Mouse (Mus musculus): Measurements from ENCODE around the gene Cmss1.
A peak's percentile ranks its signal among the peaks of the same experiment; 100 is the strongest.
"Not testable (repeated sequence)": the region's sequence is repeated elsewhere in the genome, so short reads cannot be mapped to it uniquely, and the experiment has no call there.

The Cmss1 gene

GRCm38 (mm10) chr16:57423001-57423800 lies 183.5 kb downstream of the Cmss1 start:
- DNase-seq, result peak; percentile 24 to 70

DNA sequence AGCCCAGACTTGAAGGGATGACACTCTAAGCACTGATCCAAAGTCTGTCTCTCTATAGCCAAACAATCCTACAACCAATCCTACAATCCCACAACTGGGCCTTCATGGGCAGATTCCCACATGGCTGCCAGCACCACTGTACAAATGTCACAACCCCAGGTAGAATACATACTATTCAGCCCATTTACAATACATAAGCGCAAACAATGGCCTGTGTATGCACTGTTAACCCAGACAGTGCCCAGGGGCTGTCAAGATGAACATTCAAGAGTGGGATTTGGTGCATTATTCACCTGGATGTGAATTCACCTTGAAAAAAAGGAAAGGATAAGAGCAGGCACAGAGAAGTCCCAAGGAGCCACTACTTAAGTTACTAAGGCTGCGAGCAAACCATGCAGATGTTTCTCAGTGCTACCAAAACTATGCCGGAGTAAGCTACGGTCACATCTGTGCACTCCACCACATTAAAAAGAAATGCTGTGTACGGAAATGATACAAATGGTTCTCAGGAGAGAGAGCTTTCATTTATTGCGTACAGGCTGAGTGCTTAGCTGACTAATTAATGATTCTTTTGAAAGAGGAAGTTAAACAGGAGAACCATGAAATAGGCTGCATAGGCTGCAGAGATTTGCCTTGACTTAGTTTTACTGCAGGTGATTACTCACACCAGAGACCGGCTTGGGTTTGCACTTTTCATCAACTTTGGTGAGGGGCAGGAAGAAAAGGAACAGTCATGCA lies 184.8 kb downstream of the Cmss1 start:
- DNase-seq, result no peak

DNA sequence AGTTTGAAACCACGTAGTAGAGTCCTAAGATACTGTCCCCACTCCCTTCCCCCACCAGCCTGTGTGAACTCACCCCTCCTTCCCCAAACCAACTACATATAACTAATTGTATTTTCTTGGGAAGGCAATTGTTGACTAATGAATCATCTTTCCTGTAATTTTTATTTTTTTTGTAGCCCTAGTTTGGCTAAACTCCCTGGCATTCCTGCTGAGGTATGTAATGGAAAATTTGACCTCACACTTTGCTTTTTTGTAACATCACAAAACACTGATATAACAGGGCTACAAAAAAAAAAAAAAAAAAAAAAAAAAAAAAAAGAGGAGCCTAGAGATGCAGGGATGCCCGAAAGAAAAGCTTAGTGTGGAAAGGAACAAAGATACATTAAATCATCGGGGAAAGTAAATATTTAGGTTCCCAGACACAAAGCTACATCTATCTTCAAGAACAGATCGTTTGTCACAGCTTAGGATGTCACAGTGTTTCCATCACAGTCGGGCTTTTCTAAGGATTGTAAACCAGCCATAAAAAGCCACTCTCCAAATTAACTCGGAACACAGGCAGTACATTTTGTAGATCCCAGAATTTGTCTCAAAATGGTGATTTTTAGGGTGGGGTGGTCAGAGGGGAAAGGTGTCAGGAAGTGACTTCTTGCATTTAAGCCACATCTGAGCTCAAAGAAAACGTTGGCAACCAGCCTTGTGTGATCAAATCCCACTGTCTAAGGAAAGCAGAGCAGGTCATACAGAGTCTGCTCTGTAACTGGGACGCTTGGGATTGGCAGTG lies 185.7 kb downstream of the Cmss1 start:
- DNase-seq, result no peak

DNA sequence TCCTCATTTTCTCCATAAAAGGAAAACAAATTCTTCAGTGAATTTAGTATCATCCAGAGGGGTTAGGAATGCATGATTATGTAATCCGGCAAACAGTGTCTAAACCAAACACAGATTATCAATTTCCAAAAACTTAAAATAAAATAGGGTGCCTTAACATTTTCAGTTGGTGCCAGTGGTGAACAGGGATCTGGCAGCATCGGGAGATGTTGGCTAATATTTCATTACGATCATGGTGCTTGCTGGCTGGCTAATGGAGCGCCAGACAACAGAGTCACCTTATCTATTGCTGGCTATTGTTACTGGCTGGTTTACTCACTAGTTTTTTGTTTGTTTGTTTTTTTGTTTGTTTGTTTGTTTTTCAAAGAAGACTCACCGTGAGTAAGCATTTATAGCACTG lies 186.8 kb downstream of the Cmss1 start:
- DNase-seq, result no peak

DNA sequence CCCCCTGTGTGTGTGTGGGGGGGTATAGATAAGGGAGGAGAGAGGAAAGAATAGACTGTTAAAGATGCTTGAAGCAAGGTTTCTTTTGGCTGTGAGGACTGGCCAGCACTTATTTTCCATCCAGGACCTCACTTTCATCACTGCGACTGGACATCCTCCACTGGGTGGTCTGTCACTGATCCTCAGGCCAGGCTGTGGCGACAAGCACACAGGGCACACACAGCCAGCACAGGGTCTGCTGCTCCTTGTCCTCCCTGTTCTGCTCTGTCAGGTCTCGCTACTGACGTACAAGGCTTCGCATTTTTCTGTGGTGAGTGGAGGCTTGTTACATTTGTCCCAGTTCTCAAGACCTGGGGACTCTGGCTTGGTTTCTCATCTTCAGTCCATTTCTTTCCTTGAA lies 187.3 kb downstream of the Cmss1 start:
- DNase-seq, result no peak

DNA sequence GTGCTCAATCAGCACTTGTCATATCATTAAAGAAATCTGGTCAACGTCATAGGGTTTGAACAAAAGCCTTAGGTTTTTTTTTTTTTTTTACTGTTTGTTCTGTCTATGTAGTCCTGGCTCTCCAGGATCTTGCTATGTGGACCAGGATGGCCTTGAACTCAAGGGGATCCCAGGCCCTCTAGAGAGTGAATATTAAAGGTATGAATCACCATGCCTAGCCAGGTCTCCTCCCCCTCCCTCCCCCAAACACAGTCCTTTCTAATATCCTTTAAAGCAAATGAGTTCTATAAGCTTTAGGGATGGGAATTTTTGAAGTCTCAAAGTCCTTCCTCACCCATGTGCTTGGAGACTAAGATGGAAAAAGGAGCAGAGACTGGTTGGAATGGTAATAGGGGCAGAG lies 188.7 kb downstream of the Cmss1 start:
- DNase-seq, result no peak

- no peak for DNase-seq
Measured at GRCm38 (mm10) chr16:57417017-57417416, 189.6 kb downstream of the Cmss1 start.

GRCm38 (mm10) chr16:57416049-57416448 lies 190.6 kb downstream of the Cmss1 start:
- no peak for DNase-seq

GRCm38 (mm10) chr16:57412766-57413165 lies 193.9 kb downstream of the Cmss1 start:
- DNase-seq, result no peak

DNA sequence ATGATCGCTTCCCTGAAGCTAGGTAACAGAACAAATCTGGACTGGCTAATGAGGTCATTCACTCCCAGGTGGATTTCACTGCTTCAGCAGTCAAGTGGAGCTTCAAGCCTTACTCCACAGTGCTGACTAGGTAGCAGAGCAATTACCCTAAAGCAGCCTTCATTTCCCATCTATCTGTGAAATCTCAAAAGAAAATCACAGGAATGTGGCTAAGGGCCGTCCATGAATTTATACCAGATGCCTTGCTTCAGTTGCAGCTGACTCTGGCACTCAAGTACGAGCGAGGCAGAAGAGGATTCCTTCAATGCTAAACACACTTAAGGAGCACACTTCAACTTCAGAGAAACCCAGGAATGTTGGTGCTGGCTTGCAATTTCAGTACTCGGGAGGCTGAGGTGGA lies 202.8 kb downstream of the Cmss1 start:
- no peak for DNase-seq

DNA sequence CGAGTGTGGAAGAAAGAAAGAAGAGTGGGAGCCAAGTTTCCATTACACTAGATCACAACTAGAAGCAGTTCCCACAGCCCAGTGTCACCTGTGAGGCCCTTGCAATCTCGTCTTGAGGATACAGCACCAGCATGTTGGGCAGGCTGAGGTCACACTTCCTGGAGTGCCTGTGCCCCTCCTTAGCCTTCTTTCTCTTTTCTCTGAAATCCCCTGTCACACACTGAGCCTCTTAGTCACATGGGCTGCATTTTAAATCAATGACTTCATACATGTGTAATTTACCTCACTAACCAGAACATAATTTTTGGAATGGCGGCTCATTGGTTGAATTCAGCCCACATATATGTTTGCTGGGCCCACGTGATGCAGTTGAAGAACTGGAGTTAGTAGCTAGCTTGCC lies 203.8 kb downstream of the Cmss1 start:
- no peak for DNase-seq

DNA sequence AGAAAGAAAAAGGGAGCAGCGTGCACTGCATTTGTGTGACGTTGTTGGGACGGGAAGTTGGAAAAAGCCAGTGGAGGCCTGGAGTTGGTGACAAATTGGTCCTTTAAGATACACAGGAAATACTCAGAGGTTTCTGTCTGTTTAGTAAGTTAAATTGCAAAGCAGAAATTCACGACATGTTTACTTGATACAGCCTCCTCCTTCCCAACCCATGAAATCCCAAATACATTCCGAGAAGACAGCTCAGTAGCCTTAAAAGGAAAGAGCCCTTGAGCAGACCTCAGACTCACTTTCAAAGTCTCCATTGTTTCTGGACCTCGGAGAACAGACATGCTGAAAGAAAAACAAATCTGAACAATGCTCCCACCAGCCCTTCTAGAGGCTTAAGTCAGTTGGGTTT lies 205.0 kb downstream of the Cmss1 start:
- DNase-seq, result no peak

DNA sequence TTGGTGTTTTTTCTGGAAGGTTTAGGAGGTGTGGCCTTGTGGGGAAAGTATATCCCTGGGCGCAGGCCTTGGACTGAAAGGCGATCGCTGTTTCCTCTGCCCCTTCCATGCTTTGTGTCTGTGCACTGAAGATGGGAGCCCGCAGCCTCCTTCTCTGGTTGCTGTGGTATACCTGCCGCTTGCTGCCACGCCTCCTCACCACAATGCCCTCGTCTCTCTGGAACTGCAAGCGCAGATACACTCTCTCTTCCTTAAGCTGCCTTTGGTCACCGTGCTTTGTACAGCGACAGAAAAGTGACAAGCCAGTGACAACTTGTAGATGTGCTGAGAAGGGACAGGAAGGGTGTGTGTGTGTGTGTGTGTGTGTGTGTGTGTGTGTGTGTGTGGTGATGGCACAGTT lies 207.1 kb downstream of the Cmss1 start:
- DNase-seq, result no peak

DNA sequence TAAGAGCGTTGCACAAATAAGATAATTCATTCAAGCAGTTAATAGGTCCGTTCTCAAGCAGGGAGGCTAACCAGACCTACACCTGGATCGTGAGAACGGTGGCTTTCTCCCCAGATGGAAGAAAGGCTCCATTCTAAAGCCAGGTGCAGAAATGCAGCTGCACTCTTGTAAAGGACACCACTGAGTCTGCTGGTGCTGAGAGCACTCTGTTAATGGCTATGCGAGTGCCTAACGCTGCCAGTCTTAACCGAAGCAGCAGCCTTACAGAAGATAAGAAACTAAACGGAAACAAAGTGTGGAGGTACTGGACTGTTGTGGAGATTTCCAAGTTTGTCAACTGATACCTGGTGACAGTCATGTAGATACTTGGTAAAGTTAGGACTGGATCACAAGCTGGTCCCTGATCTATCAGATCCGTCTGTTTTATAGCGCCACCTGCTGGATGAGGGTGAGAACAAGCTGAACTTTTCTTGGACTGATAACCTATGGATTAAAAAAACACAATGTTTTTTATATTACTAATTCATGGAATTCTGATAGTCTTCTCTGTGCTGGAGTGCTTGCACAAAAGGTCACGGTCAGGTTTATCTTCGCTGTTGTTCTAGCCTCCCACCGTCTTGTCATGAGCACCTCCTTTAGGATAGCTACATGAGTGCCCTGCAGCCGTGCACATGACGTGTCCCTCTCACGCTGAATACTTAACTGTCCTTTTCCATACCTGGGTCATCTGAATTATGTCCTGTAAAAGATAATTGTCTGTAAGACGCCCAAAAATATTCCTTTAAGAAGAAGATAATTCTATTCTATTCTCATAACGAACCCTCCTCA lies 208.1 kb downstream of the Cmss1 start:
- DNase-seq, result peak in 1 of 2 experiments; percentile 28

GRCm38 (mm10) chr16:57397845-57398244 lies 208.8 kb downstream of the Cmss1 start:
- DNase-seq, result no peak

DNA sequence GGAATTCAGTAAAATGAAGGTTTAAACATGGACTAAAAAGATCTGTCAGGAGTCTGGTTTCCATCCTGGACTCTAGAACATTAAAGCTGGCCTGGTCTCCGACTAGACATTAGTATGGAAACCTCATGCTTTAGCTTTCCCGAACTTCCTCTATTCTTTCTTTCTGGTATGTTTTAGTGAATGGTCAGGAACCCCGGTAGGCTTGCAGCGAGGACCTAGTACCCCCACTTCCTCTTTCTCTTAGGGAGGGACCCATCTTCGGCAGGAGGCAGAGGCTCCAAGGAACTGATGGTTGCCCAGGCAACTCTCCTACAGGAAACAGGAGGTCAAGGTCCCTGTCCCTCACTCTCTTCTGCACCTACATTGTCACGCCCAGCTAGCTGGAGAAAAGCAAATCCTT lies 210.4 kb downstream of the Cmss1 start:
- no peak for DNase-seq

- no peak for DNase-seq
Measured at GRCm38 (mm10) chr16:57393161-57393560, 213.5 kb downstream of the Cmss1 start.

DNA sequence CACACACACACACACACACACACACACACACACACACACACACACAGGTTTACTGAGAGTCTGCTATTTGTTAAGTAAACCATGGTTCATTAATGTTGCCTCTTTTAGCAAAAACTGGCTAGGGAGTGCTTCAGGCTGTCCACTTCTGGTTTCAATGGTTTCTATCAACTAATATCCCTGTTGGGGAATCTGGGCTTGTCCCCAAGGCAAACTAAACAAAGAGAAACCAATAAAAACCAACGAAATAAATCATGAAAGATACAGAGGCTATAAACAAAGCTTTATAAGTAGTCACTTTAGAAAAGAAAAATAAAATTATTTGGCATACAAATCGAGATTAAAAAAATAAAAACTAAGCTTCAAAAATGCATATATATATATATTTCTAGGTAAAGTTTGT lies 214.2 kb downstream of the Cmss1 start:
- DNase-seq, result no peak

DNA sequence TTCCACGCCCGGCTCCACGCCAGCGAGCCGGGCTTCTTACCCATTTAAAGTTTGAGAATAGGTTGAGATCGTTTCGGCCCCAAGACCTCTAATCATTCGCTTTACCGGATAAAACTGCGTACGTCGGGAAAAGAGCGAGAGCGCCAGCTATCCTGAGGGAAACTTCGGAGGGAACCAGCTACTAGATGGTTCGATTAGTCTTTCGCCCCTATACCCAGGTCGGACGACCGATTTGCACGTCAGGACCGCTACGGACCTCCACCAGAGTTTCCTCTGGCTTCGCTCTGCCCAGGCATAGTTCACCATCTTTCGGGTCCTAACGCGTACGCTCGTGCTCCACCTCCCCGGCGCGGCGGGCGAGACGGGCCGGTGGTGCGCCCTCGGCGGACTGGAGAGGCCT lies 215.5 kb downstream of the Cmss1 start:
- DNase-seq, result not testable (repeated sequence)

DNA sequence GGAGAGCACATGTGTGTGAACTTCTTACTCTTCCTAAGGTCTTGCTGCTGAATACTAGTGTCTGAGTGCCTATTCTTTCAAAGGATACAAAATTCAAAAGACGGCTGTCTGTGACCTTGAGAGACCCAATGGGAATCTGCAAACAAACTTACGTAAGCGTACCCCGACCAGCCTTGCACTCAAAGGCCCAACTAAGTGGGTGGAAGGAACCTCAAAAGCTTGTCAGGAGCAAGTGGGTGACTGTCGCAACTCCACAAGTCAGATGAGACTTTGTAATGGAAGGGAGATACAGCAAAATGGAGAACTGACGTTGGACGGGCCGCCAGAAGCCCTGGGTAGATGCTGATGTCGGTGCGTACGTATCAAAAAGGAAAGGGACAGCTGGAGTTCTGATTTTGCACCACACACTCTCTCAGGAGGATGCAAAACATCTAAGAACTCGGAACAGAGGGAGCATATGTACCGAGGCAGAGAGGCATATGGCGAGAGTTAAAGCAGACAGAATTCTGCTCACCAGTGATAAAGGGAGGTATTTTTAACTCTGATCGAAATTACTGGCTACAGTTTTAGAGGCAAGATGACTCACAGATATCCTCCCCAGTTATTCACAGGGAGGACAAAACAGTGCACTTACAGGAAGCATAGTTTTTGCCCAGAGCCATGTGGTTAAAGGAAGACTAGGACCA lies 217.0 kb downstream of the Cmss1 start:
- no peak for DNase-seq

GRCm38 (mm10) chr16:57384274-57384673 lies 222.4 kb downstream of the Cmss1 start:
- DNase-seq, result no peak
